Mouse (Mus musculus) megakaryocyte, embryonic 14.5 days (primary cell): Measurements from ENCODE around the gene Txndc11.

Source experiments
- FLI1 ChIP-seq: IDR thresholded peaks from 2 replicates; pipeline ENCODE4 v1.6.1; 2012; ENCODE audit warnings: low read length, inconsistent platforms, mixed read lengths
- GATA1 ChIP-seq: IDR thresholded peaks from 3 replicates; pipeline ENCODE4 v1.6.1; 2012; ENCODE audit warnings: mixed read lengths, low read length, inconsistent platforms, borderline replicate concordance

- TF ChIP-seq GATA1 (no peak), FLI1 (no peak)
These were observed 32.0 kb upstream of the Txndc11 start for GRCm38 (mm10) chr16:11166431-11166830.
